ENCODE assay signal across 9 mouse cellular contexts in the genomic region with DNA sequence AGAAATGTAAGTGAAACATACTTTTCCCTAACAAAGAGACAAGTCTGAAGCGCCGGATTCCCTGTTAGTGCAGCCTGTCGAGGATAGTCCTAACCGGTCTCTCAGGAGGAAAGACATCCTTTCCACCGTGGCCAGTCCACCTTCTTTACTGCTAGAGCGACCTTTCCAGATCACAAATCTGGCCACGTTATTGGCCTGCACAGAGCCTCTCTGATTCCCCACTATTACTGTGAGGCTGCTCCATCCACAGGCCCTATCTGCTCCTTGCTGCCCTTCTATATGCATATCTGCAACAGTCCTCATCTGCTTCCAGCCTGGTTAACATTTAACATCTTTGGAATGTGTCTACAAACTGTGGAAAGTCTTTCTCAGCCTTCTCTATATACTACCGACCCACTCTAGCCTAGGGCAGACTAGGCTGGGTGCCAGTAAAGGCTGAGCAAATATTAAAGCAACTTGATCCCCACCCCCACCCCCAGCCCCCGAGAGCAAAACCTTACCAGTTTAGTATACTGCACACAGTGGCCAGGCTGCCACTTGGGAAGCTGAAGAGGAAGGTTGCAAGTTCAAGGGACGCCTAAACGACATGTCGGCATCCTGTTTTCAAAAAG. TPM values are rescaled to one million over a fixed set of nuclear protein-coding genes. Genes with fewer than 3 reads are reported as not detected.
DNase-seq lines count a peak whose midpoint lies in the region; ATAC-seq and TF ChIP-seq lines count a peak whose summit lies in the region.
"Had no signal": no experiment of that assay in that cellular context is flagged by ENCODE, and none has a peak within 500 bp of the region (broad histone marks: within the 10 kb centered on the region; RNA-seq: fewer than 3 reads in every experiment).

No protein-coding gene starts in this region.

- no peak overlapping the region for H3K4me2 ChIP-seq in hindbrain, embryonic 13.5 days
- no peak overlapping the region for H3K4me2 ChIP-seq in hindbrain, postnatal 0 days (ENCODE audit: low read depth, low read length)
- no peak overlapping the region for H3K4me2 ChIP-seq in limb, embryonic 14.5 days (replicated peaks; ENCODE audit: low read depth, low read length, severe bottlenecking)
- H3K4me2 ChIP-seq: forebrain, embryonic 15.5 days had no signal

- TF ChIP-seq CTCF in hindbrain, postnatal 0 days (IDR thresholded peaks at IDR 0.05; ENCODE audit: low read depth) = no peak
- no peak for TF ChIP-seq CTCF in olfactory bulb, adult 2 months (IDR thresholded peaks at IDR 0.05; ENCODE audit: insufficient read depth, low read depth, low read length)

- no peaks in the 10 kb centered on the region for H3K36me3 ChIP-seq in hindbrain, embryonic 13.5 days
- H3K36me3 ChIP-seq in hindbrain, postnatal 0 days (ENCODE audit: insufficient read depth, low read length) = no peaks in the 10 kb centered on the region
- no peaks in the 10 kb centered on the region for H3K36me3 ChIP-seq in limb, embryonic 14.5 days (ENCODE audit: control insufficient read depth, insufficient read depth, low read length)
- H3K36me3 ChIP-seq: forebrain, embryonic 15.5 days had no signal

- no peak overlapping the region for H3K4me3 ChIP-seq in hindbrain, embryonic 13.5 days
- no peak overlapping the region for H3K4me3 ChIP-seq in hindbrain, postnatal 0 days (ENCODE audit: low read length)
- no peak overlapping the region for H3K4me3 ChIP-seq in limb, embryonic 14.5 days (replicated peaks; ENCODE audit: low read length)
- no peak overlapping the region for H3K4me3 ChIP-seq in olfactory bulb, adult 2 months (ENCODE audit: insufficient read depth, low read depth, low read length)
- H3K4me3 ChIP-seq: forebrain, embryonic 15.5 days had no signal

- 74% methylated on average over 12 of the region's 12 CpGs for whole genome bisulfite sequencing in hindbrain, embryonic 13.5 days
- WGBS in hindbrain, postnatal 0 days = 70% methylated on average over 12 of the region's 12 CpGs
- 55% methylated on average over 12 of the region's 12 CpGs for WGBS in limb, embryonic 14.5 days
- WGBS in olfactory bulb, adult 2 months = 70% methylated on average over 12 of the region's 12 CpGs

- no peak for TF ChIP-seq POLR2A in limb, embryonic 14.5 days (IDR thresholded peaks at IDR 0.05; ENCODE audit: borderline replicate concordance, extremely low read depth, insufficient read depth, insufficient read length)
- no peak for TF ChIP-seq POLR2A in olfactory bulb, adult 2 months (IDR thresholded peaks at IDR 0.05; ENCODE audit: insufficient read depth, low read depth, low read length)

- no peaks in the 10 kb centered on the region for H3K9me3 ChIP-seq in hindbrain, embryonic 13.5 days
- no peaks in the 10 kb centered on the region for H3K9me3 ChIP-seq in hindbrain, postnatal 0 days (ENCODE audit: low read length)
- no peaks in the 10 kb centered on the region for H3K9me3 ChIP-seq in limb, embryonic 14.5 days (ENCODE audit: control insufficient read depth, low read length)
- H3K9me3 ChIP-seq: forebrain, embryonic 15.5 days had no signal

- H3K4me1 ChIP-seq in hindbrain, embryonic 13.5 days (replicated peaks) = peaks cover 56% of the 10 kb centered on the region
- peaks cover 27% of the 10 kb centered on the region for H3K4me1 ChIP-seq in hindbrain, postnatal 0 days (ENCODE audit: insufficient read depth, low read length)
- peaks cover 41% of the 10 kb centered on the region for H3K4me1 ChIP-seq in limb, embryonic 14.5 days (ENCODE audit: control insufficient read depth, insufficient read depth, low read length)
- H3K4me1 ChIP-seq in olfactory bulb, adult 2 months (ENCODE audit: control insufficient read depth, insufficient read depth, low read length) = peaks cover 14% of the 10 kb centered on the region

- no peak for DNase-seq in hindbrain, postnatal 0 days (ENCODE audit: low spot score)
- peak; percentile 82 for DNase-seq in kidney, adult 11 months
- DNase-seq in limb, embryonic 14.5 days (ENCODE audit: low spot score) = peak; percentile 57
- DNase-seq in urinary bladder, adult 18-20 months (ENCODE audit: low spot score in 2 of 2) = no peak
- DNase-seq in retina, embryonic 14.5 days (ENCODE audit: low spot score) = no peak
- DNase-seq: thymus, postnatal 36 days had no signal

- ATAC-seq in hindbrain, embryonic 13.5 days (ENCODE audit: low FRiP score) = no peak
- no peak for ATAC-seq in hindbrain, postnatal 0 days
- ATAC-seq in limb, embryonic 14.5 days (ENCODE audit: low FRiP score, low read depth) = peak; percentile 38
- ATAC-seq: forebrain, embryonic 15.5 days had no signal

- H3K27ac ChIP-seq in hindbrain, embryonic 13.5 days = peak overlapping the region; percentile 55
- H3K27ac ChIP-seq in hindbrain, postnatal 0 days = no peak overlapping the region
- H3K27ac ChIP-seq in limb, embryonic 14.5 days (replicated peaks; ENCODE audit: low read depth, low read length) = peak overlapping the region; percentile 65
- H3K27ac ChIP-seq in olfactory bulb, adult 2 months (ENCODE audit: insufficient read depth, low read depth, low read length) = peak overlapping the region; percentile 40; the same call in 1 of the 2 replicates
- H3K27ac ChIP-seq: forebrain, embryonic 15.5 days had no signal

- peak overlapping the region; percentile 25; the same call in 1 of the 2 replicates for H3K9ac ChIP-seq in hindbrain, embryonic 13.5 days
- H3K9ac ChIP-seq in hindbrain, postnatal 0 days (replicated peaks; ENCODE audit: low read length) = no peak overlapping the region
- no peak overlapping the region for H3K9ac ChIP-seq in limb, embryonic 14.5 days (ENCODE audit: low read depth, low read length, severe bottlenecking)
- H3K9ac ChIP-seq: forebrain, embryonic 15.5 days had no signal

- no peaks in the 10 kb centered on the region for H3K27me3 ChIP-seq in hindbrain, embryonic 13.5 days
- H3K27me3 ChIP-seq in hindbrain, postnatal 0 days (ENCODE audit: insufficient read depth, low read length) = no peaks in the 10 kb centered on the region
- H3K27me3 ChIP-seq in limb, embryonic 14.5 days (ENCODE audit: control insufficient read depth, insufficient read depth, low read length) = no peaks in the 10 kb centered on the region
- H3K27me3 ChIP-seq: forebrain, embryonic 15.5 days had no signal

RNA-seq across cellular contexts. Expression of a gene that starts 44.1 kb away (rescaled TPM):
- 54.5 and 59.2 TPM in 2 replicates for polyA plus RNA-seq in hindbrain, embryonic 13.5 days (2015; fragmentation: Nextera tagmentation; extraction: Ambion mirVana)
- 109 and 124 TPM in 2 replicates for total RNA-seq in hindbrain, postnatal 0 days (2014; rRNA removed)
- 44.7 and 48.2 TPM in 2 replicates for polyA plus RNA-seq in hindbrain, postnatal 0 days (2015; fragmentation: Nextera tagmentation; extraction: Ambion mirVana)
- 36.0 and 49.8 TPM in 2 replicates for polyA plus RNA-seq in limb, embryonic 14.5 days (2012; rRNA removed)
- polyA plus RNA-seq in limb, embryonic 14.5 days (2014; fragmentation: Nextera tagmentation; extraction: Ambion mirVana) = 21.5 and 22.4 TPM in 2 replicates
- 119 TPM in 1 of 2 replicates, not detected in the other for polyA plus RNA-seq in olfactory bulb, adult 2 months (2012; ENCODE audit: insufficient read depth, insufficient read length, low replicate concordance, missing spikeins)

RNA-seq across cellular contexts. Expression of a gene that starts 44.5 kb away (rescaled TPM):
- 6.3 and 7.9 TPM in 2 replicates for polyA plus RNA-seq in hindbrain, embryonic 13.5 days (2015; fragmentation: Nextera tagmentation; extraction: Ambion mirVana)
- 8.4 and 12.4 TPM in 2 replicates for total RNA-seq in hindbrain, postnatal 0 days (2014; rRNA removed)
- 6.8 and 7.9 TPM in 2 replicates for polyA plus RNA-seq in hindbrain, postnatal 0 days (2015; fragmentation: Nextera tagmentation; extraction: Ambion mirVana)
- polyA plus RNA-seq in limb, embryonic 14.5 days (2012; rRNA removed) = 1.9 and 2.5 TPM in 2 replicates
- polyA plus RNA-seq in limb, embryonic 14.5 days (2014; fragmentation: Nextera tagmentation; extraction: Ambion mirVana) = 1.3 and 2.9 TPM in 2 replicates
- polyA plus RNA-seq in olfactory bulb, adult 2 months (2012; ENCODE audit: insufficient read depth, insufficient read length, low replicate concordance, missing spikeins) = not detected in 2 replicates

Comparison
In these comparisons a context has a peak if more than half of its experiments do, and no peak if none do; other contexts are left out.
1. DNase-seq: peak in kidney, adult 11 months (single experiment) and limb, embryonic 14.5 days (single experiment); none in hindbrain, postnatal 0 days (single experiment), urinary bladder, adult 18-20 months (0 of 2) and retina, embryonic 14.5 days (single experiment).